Mouse (Mus musculus) lung, embryonic 16.5 days (tissue): ENCODE measurements at regions not wholly inside any gene's neighbourhood (a gene's known extent, or its start where the extent isn't known, plus 50 kb on each side); places are given as distances from the start of the nearest gene placed in this dataset.

Experiments
- ATAC-seq: fragments of 200-750 bp; cut with Nextera tagmentation; 2 replicates; pipeline ENCODE4 v1.8.0; 2017; ENCODE audit warnings: low read depth, mild to moderate bottlenecking, moderate library complexity
- H3K27ac ChIP-seq: fragments of 300-500 bp; sonication (generic); 2 replicates; pipeline ENCODE4 v1.5.1; 2014; ENCODE audit warnings: mild to moderate bottlenecking, control low read depth, low read length
- H3K27me3 ChIP-seq: fragments of 300-500 bp; sonication (generic); 2 replicates; pipeline ENCODE4 v1.6.1; 2014; ENCODE audit warnings: low read depth, low read length, mixed read lengths; ENCODE audit not compliant: control insufficient read depth, insufficient read depth
- H3K36me3 ChIP-seq: fragments of 300-500 bp; sonication (generic); 2 replicates; pipeline ENCODE4 v1.6.1; 2014; ENCODE audit warnings: low read length; ENCODE audit not compliant: control insufficient read depth, insufficient read depth
- H3K4me1 ChIP-seq: fragments of 300-500 bp; sonication (generic); replicated peaks from 2 replicates; pipeline ENCODE4 v1.6.1; 2014; ENCODE audit warnings: low read length, mixed read lengths; ENCODE audit not compliant: control insufficient read depth, insufficient read depth
- H3K4me2 ChIP-seq: fragments of 300-500 bp; sonication (generic); 2 replicates; pipeline ENCODE4 v1.6.1; 2014; ENCODE audit warnings: low read depth, low read length, control low read depth
- H3K4me3 ChIP-seq: fragments of 300-500 bp; sonication (generic); 2 replicates; pipeline ENCODE4 v1.5.1; 2014; ENCODE audit warnings: mild to moderate bottlenecking, low read length, control low read depth
- H3K9ac ChIP-seq: fragments of 300-500 bp; sonication (generic); 2 replicates; pipeline ENCODE4 v1.6.1; 2014; ENCODE audit warnings: low read length, control low read depth
- H3K9me3 ChIP-seq: fragments of 300-500 bp; sonication (generic); 2 replicates; pipeline ENCODE4 v1.6.1; 2016; ENCODE audit warnings: low read length; ENCODE audit not compliant: control insufficient read depth
- WGBS: fragments of 180-500 bp; shearing (Covaris S2); extraction: QIAGEN DNeasy Blood & Tissue Kit; methylation state at CpG from one replicate; pipeline ENCODE4 v1.1.7; 2014; 5-methylcytosine and 5-hydroxymethylcytosine counted together

GRCm38 (mm10) chr13:37562141-37562540 lies 216.1 kb upstream of the Rreb1 start:
- Histone ChIP-seq H3K9ac (0 out of 2 replicates have a peak overlapping the region, but pooled peaks have one; percentile 9), H3K27ac (peak overlapping the region; percentile 73)
- WGBS: 30% methylated on average over 9 of the region's 9 CpGs

GRCm38 (mm10) chr13:37562652-37563051 lies 215.5 kb upstream of the Rreb1 start:
- Histone ChIP-seq H3K36me3 (no peaks in the 10 kb centered on the region), H3K4me2 (no peak overlapping the region), H3K9me3 (no peaks in the 10 kb centered on the region), H3K27me3 (no peaks in the 10 kb centered on the region), H3K4me1 (peaks cover 23% of the 10 kb centered on the region), H3K4me3 (no peak overlapping the region), H3K9ac (no peak overlapping the region), H3K27ac (peak overlapping the region; percentile 73)
- WGBS: 5% methylated on average over 5 of the region's 5 CpGs
- ATAC-seq: peak; percentile 91

More at GRCm38 (mm10) chr13:37562141-37562540, 216.1 kb upstream of the Rreb1 start:
- peak; percentile 18 for ATAC-seq
- Histone ChIP-seq H3K27me3 (no peaks in the 10 kb centered on the region), H3K4me3 (no peak overlapping the region), H3K4me2 (no peak overlapping the region), H3K9me3 (no peaks in the 10 kb centered on the region), H3K36me3 (no peaks in the 10 kb centered on the region), H3K4me1 (peaks cover 23% of the 10 kb centered on the region)

- H3K9me3 ChIP-seq: no peaks in the 10 kb centered on the region
Observed at GRCm38 (mm10) chr13:37569051-37569450, 209.1 kb upstream of the Rreb1 start.

GRCm38 (mm10) chr13:37569486-37569885 lies 208.7 kb upstream of the Rreb1 start:
- Histone ChIP-seq H3K9me3 (no peaks in the 10 kb centered on the region), H3K27ac (no peak overlapping the region), H3K9ac (no peak overlapping the region), H3K27me3 (no peaks in the 10 kb centered on the region), H3K4me1 (peaks cover 3% of the 10 kb centered on the region; the same call in 1 of the 2 replicates), H3K36me3 (no peaks in the 10 kb centered on the region), H3K4me2 (no peak overlapping the region), H3K4me3 (no peak overlapping the region)
- 80% methylated on average over 3 of the region's 3 CpGs for WGBS
- ATAC-seq: no peak

More at GRCm38 (mm10) chr13:37569051-37569450, 209.1 kb upstream of the Rreb1 start:
- 65% methylated on average over 3 of the region's 3 CpGs for whole genome bisulfite sequencing
- Histone ChIP-seq H3K27ac (no peak overlapping the region), H3K4me2 (no peak overlapping the region), H3K36me3 (no peaks in the 10 kb centered on the region), H3K27me3 (no peaks in the 10 kb centered on the region), H3K4me3 (no peak overlapping the region), H3K4me1 (peaks cover 3% of the 10 kb centered on the region; the same call in 1 of the 2 replicates), H3K9ac (no peak overlapping the region)
- ATAC-seq: no peak

GRCm38 (mm10) chr13:37572983-37573382 lies 205.2 kb upstream of the Rreb1 start:
- no peak for ATAC-seq
- H3K4me3 ChIP-seq: no peak overlapping the region
- H3K27ac ChIP-seq: no peak overlapping the region
- no peak overlapping the region for H3K9ac ChIP-seq
- no peaks in the 10 kb centered on the region for H3K9me3 ChIP-seq
- H3K4me2 ChIP-seq: no peak overlapping the region
- H3K27me3 ChIP-seq: no peaks in the 10 kb centered on the region
- H3K36me3 ChIP-seq: no peaks in the 10 kb centered on the region
- peaks cover 3% of the 10 kb centered on the region; the same call in 1 of the 2 replicates for H3K4me1 ChIP-seq
- 33% methylated on average over 3 of the region's 3 CpGs for WGBS

- Histone ChIP-seq H3K4me3 (no peak overlapping the region), H3K4me1 (no peaks in the 10 kb centered on the region), H3K27me3 (no peaks in the 10 kb centered on the region), H3K9me3 (no peaks in the 10 kb centered on the region), H3K4me2 (no peak overlapping the region), H3K9ac (no peak overlapping the region), H3K27ac (no peak overlapping the region), H3K36me3 (no peaks in the 10 kb centered on the region)
- no peak for ATAC-seq
- WGBS: 86% methylated on average over 10 of the region's 10 CpGs
Observed at GRCm38 (mm10) chr13:37579231-37579630, 199.0 kb upstream of the Rreb1 start.

- Histone ChIP-seq H3K4me3 (no peak overlapping the region), H3K9me3 (no peaks in the 10 kb centered on the region), H3K27ac (no peak overlapping the region), H3K27me3 (no peaks in the 10 kb centered on the region), H3K4me2 (no peak overlapping the region), H3K4me1 (no peaks in the 10 kb centered on the region), H3K36me3 (no peaks in the 10 kb centered on the region), H3K9ac (no peak overlapping the region)
- 65% methylated on average over 11 of the region's 11 CpGs for WGBS
- ATAC-seq: no peak
Observed at GRCm38 (mm10) chr13:37579775-37580174, 198.4 kb upstream of the Rreb1 start.

GRCm38 (mm10) chr13:37580806-37581205 lies 197.4 kb upstream of the Rreb1 start:
- Histone ChIP-seq H3K27me3 (no peaks in the 10 kb centered on the region), H3K4me3 (no peak overlapping the region), H3K9me3 (no peaks in the 10 kb centered on the region), H3K27ac (no peak overlapping the region), H3K9ac (no peak overlapping the region), H3K4me1 (no peaks in the 10 kb centered on the region), H3K4me2 (no peak overlapping the region), H3K36me3 (no peaks in the 10 kb centered on the region)
- 74% methylated on average over 2 of the region's 2 CpGs for WGBS
- ATAC-seq: no peak

GRCm38 (mm10) chr13:37581374-37581773 lies 196.8 kb upstream of the Rreb1 start:
- 42% methylated on average over 6 of the region's 6 CpGs for WGBS
- ATAC-seq: no peak

GRCm38 (mm10) chr13:37585476-37585875 lies 192.7 kb upstream of the Rreb1 start:
- 77% methylated on average over 5 of the region's 5 CpGs for WGBS
- no peak overlapping the region for H3K4me2 ChIP-seq
- H3K27ac ChIP-seq: no peak overlapping the region
- no peak overlapping the region for H3K4me3 ChIP-seq
- H3K9me3 ChIP-seq: no peaks in the 10 kb centered on the region
- ATAC-seq: no peak
- no peaks in the 10 kb centered on the region for H3K36me3 ChIP-seq
- no peaks in the 10 kb centered on the region for H3K27me3 ChIP-seq
- no peaks in the 10 kb centered on the region for H3K4me1 ChIP-seq
- H3K9ac ChIP-seq: no peak overlapping the region

More at GRCm38 (mm10) chr13:37581374-37581773, 196.8 kb upstream of the Rreb1 start:
- H3K27me3 ChIP-seq: no peaks in the 10 kb centered on the region
- no peak overlapping the region for H3K4me2 ChIP-seq
- no peaks in the 10 kb centered on the region for H3K9me3 ChIP-seq
- H3K4me3 ChIP-seq: no peak overlapping the region
- H3K9ac ChIP-seq: no peak overlapping the region
- H3K27ac ChIP-seq: no peak overlapping the region
- H3K36me3 ChIP-seq: no peaks in the 10 kb centered on the region
- no peaks in the 10 kb centered on the region for H3K4me1 ChIP-seq
